12 mouse cellular contexts compared by ENCODE assay signal in genomic region chr17:53531160-53531559, GRCm38 (mm10). TPM values are rescaled to one million over a fixed set of nuclear protein-coding genes. Genes with fewer than 3 reads are reported as not detected.
A peak's percentile ranks its signal among the peaks of the same experiment; 100 is the strongest.
DNase-seq lines count a peak whose midpoint lies in the region; ATAC-seq and TF ChIP-seq lines count a peak whose summit lies in the region.
"Had no signal": no experiment of that assay in that cellular context is flagged by ENCODE, and none has a peak within 500 bp of the region (broad histone marks: within the 10 kb centered on the region; RNA-seq: fewer than 3 reads in every experiment).

No protein-coding gene starts in this region.

- H3K4me1 ChIP-seq in kidney, postnatal 0 days (replicated peaks; ENCODE audit: insufficient read depth, low read length), result no peaks in the 10 kb centered on the region
- no peaks in the 10 kb centered on the region for H3K4me1 ChIP-seq in kidney, embryonic 16.5 days (ENCODE audit: insufficient read depth, low read length)
- no peaks in the 10 kb centered on the region for H3K4me1 ChIP-seq in stomach, postnatal 0 days (replicated peaks; ENCODE audit: control insufficient read depth, insufficient read depth)

- DNase-seq in kidney, postnatal 0 days (ENCODE audit: low spot score), result no peak
- peak; percentile 5 for DNase-seq in urinary bladder, postnatal 14 days (ENCODE audit: low spot score)
- DNase-seq in urinary bladder, adult 18-20 months (ENCODE audit: low spot score in 2 of 2), result no peak
- peak; percentile 54 for DNase-seq in ZHBTc4 (ENCODE audit: low read depth, low spot score)
- DNase-seq in stomach, postnatal 0 days (ENCODE audit: low spot score), result no peak
- no peak for DNase-seq in embryo, embryonic 9.5 days (ENCODE audit: extremely low spot score)
- DNase-seq in right cerebral cortex, postnatal 10 days (ENCODE audit: low spot score in 2 of 2), result no peak
- DNase-seq: midbrain, embryonic 14.5 days; spleen, adult 18-20 months had no signal

- no peak for TF ChIP-seq EP300 in stomach, postnatal 0 days (optimal IDR thresholded peaks at IDR 0.05)

- no peak overlapping the region for H3K9ac ChIP-seq in kidney, postnatal 0 days (ENCODE audit: low read depth, low read length)
- H3K9ac ChIP-seq in kidney, embryonic 16.5 days (replicated peaks; ENCODE audit: low read length), result no peak overlapping the region
- no peak overlapping the region for H3K9ac ChIP-seq in stomach, postnatal 0 days (ENCODE audit: low read length)
- H3K9ac ChIP-seq: heart, embryonic 13.5 days had no signal

- WGBS in kidney, postnatal 0 days, result 45% methylated on average over 2 of the region's 2 CpGs
- 43% methylated on average over 2 of the region's 2 CpGs for WGBS in kidney, embryonic 16.5 days
- WGBS in stomach, postnatal 0 days, result 56% methylated on average over 2 of the region's 2 CpGs

- no peaks in the 10 kb centered on the region for H3K9me3 ChIP-seq in kidney, postnatal 0 days (replicated peaks; ENCODE audit: low read length)
- no peaks in the 10 kb centered on the region for H3K9me3 ChIP-seq in kidney, embryonic 16.5 days (ENCODE audit: low read length)
- no peaks in the 10 kb centered on the region for H3K9me3 ChIP-seq in stomach, postnatal 0 days (ENCODE audit: control insufficient read depth, low read length)
- H3K9me3 ChIP-seq: heart, embryonic 13.5 days had no signal

- H3K4me2 ChIP-seq in kidney, postnatal 0 days (ENCODE audit: low read length), result no peak overlapping the region
- H3K4me2 ChIP-seq in kidney, embryonic 16.5 days (replicated peaks; ENCODE audit: low read depth, low read length), result no peak overlapping the region
- no peak overlapping the region for H3K4me2 ChIP-seq in stomach, postnatal 0 days (replicated peaks; ENCODE audit: low read depth)
- H3K4me2 ChIP-seq: heart, embryonic 13.5 days had no signal

- TF ChIP-seq CTCF in kidney, postnatal 0 days (IDR thresholded peaks at IDR 0.05; ENCODE audit: low read depth), result peak; percentile 52
- peak; percentile 47 for TF ChIP-seq CTCF in stomach, postnatal 0 days (IDR thresholded peaks at IDR 0.05; ENCODE audit: low read depth)

- H3K4me3 ChIP-seq in kidney, postnatal 0 days (replicated peaks; ENCODE audit: low read depth, low read length), result no peak overlapping the region
- no peak overlapping the region for H3K4me3 ChIP-seq in kidney, embryonic 16.5 days (ENCODE audit: low read length)
- H3K4me3 ChIP-seq in stomach, postnatal 0 days (ENCODE audit: low read depth, low read length), result no peak overlapping the region
- H3K4me3 ChIP-seq: heart, embryonic 13.5 days had no signal

- ATAC-seq in kidney, postnatal 0 days (replicated peaks; ENCODE audit: low FRiP score, low read depth), result no peak
- ATAC-seq in kidney, embryonic 16.5 days (ENCODE audit: low FRiP score, low TSS enrichment), result no peak
- ATAC-seq in stomach, postnatal 0 days (ENCODE audit: low FRiP score, low TSS enrichment), result no peak
- ATAC-seq: intestine, embryonic 16.5 days had no signal

- no peaks in the 10 kb centered on the region for H3K36me3 ChIP-seq in kidney, postnatal 0 days (ENCODE audit: insufficient read depth, low read length)
- H3K36me3 ChIP-seq in kidney, embryonic 16.5 days (ENCODE audit: insufficient read depth, low read length), result no peaks in the 10 kb centered on the region
- H3K36me3 ChIP-seq in stomach, postnatal 0 days (ENCODE audit: control insufficient read depth, insufficient read depth, low read length), result no peaks in the 10 kb centered on the region
- H3K36me3 ChIP-seq: heart, embryonic 13.5 days had no signal

- no peaks in the 10 kb centered on the region for H3K27me3 ChIP-seq in kidney, postnatal 0 days (ENCODE audit: insufficient read depth, low read length)
- no peaks in the 10 kb centered on the region for H3K27me3 ChIP-seq in kidney, embryonic 16.5 days (ENCODE audit: insufficient read depth, low read length)
- H3K27me3 ChIP-seq in stomach, postnatal 0 days (ENCODE audit: control insufficient read depth, insufficient read depth, low read length), result no peaks in the 10 kb centered on the region
- H3K27me3 ChIP-seq: heart, embryonic 13.5 days had no signal

- no peak overlapping the region for H3K27ac ChIP-seq in kidney, postnatal 0 days
- H3K27ac ChIP-seq in kidney, embryonic 16.5 days (ENCODE audit: low read length), result no peak overlapping the region
- no peak overlapping the region for H3K27ac ChIP-seq in stomach, postnatal 0 days (replicated peaks)
- H3K27ac ChIP-seq: heart, embryonic 13.5 days had no signal

RNA-seq across cellular contexts. Expression of gene Pp2d1, which starts 8.1 kb away (rescaled TPM):
- polyA plus RNA-seq in kidney, postnatal 0 days (2015; fragmentation: Nextera tagmentation; extraction: Ambion mirVana), result 0.13 and 0.22 TPM in 2 replicates
- 0.30 and 0.37 TPM in 2 replicates for polyA plus RNA-seq in kidney, embryonic 16.5 days (2015; fragmentation: Nextera tagmentation; extraction: Ambion mirVana)
- polyA plus RNA-seq in stomach, postnatal 0 days (2015; fragmentation: Nextera tagmentation; extraction: Ambion mirVana), result 0.12 and 0.22 TPM in 2 replicates

RNA-seq across cellular contexts. Expression of gene Kat2b, which starts 35.5 kb away (rescaled TPM):
- 4.7 TPM in 2 replicates for polyA plus RNA-seq in kidney, postnatal 0 days (2015; fragmentation: Nextera tagmentation; extraction: Ambion mirVana)
- 3.8 and 3.9 TPM in 2 replicates for polyA plus RNA-seq in kidney, embryonic 16.5 days (2015; fragmentation: Nextera tagmentation; extraction: Ambion mirVana)
- 3.8 and 4.9 TPM in 2 replicates for polyA plus RNA-seq in stomach, postnatal 0 days (2015; fragmentation: Nextera tagmentation; extraction: Ambion mirVana)

RNA-seq across cellular contexts. Expression of gene Rab5a, which starts 52.1 kb away (rescaled TPM):
- polyA plus RNA-seq in kidney, postnatal 0 days (2015; fragmentation: Nextera tagmentation; extraction: Ambion mirVana), result 85.1 and 88.0 TPM in 2 replicates
- 69.8 and 75.4 TPM in 2 replicates for polyA plus RNA-seq in kidney, embryonic 16.5 days (2015; fragmentation: Nextera tagmentation; extraction: Ambion mirVana)
- 108 and 109 TPM in 2 replicates for polyA plus RNA-seq in stomach, postnatal 0 days (2015; fragmentation: Nextera tagmentation; extraction: Ambion mirVana)

Comparison
In these comparisons a context has a peak if more than half of its experiments do, and no peak if none do; other contexts are left out.
1. DNase-seq: peak in urinary bladder, postnatal 14 days (single experiment) and ZHBTc4 (single experiment); none in kidney, postnatal 0 days (single experiment), urinary bladder, adult 18-20 months (0 of 2), stomach, postnatal 0 days (single experiment), embryo, embryonic 9.5 days (single experiment) and right cerebral cortex, postnatal 10 days (0 of 2).